Mouse (Mus musculus) heart, postnatal 36 days (tissue): Measurements from ENCODE around the gene Immp2l. TPM values are rescaled to one million over a fixed set of nuclear protein-coding genes. Genes with fewer than 3 reads are reported as not detected.

ENCODE experiments used
- DNase-seq, 2 experiments: peaks; one replicate each; pipeline ENCODE4 v3.0.0; 2021 to 2022
- intact Hi-C: fragments of 180-260 bp; cut with DNase I; formaldehyde crosslinking; loops from one replicate; pipeline ENCODE4 v1.15.1; 2025
- total RNA-seq, 2 experiments: library from RNA; stranded (reverse); gene quantifications; 2 replicates each; pipeline ENCODE4 v1.2.3; 2021

The Immp2l gene
- total RNA-seq, 2 experiments from 2014 or later, result 20.6 to 21.6 TPM

DNA sequence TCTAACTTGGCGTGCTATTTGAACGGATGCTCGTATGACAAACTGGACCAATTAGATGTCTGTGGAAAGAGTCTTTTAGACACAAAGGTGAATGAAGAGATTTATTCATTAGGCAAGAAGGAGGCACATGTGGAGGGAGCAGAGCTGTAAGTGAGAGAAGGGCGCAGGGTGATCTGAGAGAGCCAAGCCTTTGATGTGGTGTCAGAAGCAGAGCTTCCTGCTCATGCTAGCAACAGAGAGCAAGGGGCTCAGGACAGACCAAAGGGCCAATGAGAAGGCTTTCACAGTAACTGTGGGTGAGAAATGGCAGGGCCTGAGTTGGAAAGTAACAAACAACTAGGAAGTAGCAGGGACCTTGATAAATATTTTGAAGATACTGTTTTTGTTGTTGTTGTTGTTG lies 143.9 kb downstream of the Immp2l start:
- DNase-seq, result no peak
- intact Hi-C loops, result no loop called here

DNA sequence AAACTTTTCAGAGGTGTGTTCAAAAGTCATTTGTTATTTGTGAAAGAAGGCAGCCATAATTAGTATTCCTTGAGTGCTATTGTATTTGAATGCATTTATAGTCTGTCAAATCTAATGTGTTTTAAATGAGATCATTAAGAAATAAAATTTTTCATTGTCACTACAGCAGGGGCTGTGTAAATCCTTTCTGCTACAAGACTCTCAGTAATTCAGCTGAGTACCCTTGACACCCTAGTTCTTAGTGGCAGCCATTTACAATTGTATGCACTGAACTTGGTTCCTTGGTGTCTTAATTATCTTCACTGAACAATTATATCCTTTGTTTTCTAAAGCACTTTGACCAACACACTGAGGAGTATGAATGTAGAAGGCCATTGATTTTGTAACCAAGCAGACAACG lies 146.2 kb downstream of the Immp2l start:
- no peak for DNase-seq
- intact Hi-C loops, result no loop called here

GRCm38 (mm10) chr12:41182856-41183255 lies 159.0 kb downstream of the Immp2l start:
- intact Hi-C loops, result no loop called here
- DNase-seq, result no peak

DNA sequence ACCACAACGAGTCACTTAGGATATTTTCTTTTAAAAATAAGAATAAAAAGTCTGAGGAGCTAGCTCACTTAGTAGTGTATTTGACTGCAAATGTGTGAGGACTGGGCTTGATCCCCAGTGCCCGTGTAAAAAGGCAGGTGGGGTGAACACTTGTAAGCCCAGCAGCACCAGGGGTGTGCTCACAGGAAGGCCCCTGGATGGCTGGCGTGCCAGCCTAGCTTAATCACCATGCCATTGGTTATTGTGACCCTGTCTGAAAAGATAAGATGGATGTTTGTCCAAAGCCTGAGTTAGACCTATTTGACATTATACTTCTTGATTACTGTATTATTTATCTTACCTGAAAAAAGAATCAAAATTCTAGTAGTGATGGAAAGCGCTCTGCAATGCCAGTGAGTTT lies 161.2 kb downstream of the Immp2l start:
- intact Hi-C loops, result no loop called here

GRCm38 (mm10) chr12:41185509-41185908 lies 161.6 kb downstream of the Immp2l start:
- intact Hi-C loops, result no loop called here
- no peak for DNase-seq

More for the DNA sequence above, 161.2 kb downstream of the Immp2l start:
- no peak for DNase-seq

DNA sequence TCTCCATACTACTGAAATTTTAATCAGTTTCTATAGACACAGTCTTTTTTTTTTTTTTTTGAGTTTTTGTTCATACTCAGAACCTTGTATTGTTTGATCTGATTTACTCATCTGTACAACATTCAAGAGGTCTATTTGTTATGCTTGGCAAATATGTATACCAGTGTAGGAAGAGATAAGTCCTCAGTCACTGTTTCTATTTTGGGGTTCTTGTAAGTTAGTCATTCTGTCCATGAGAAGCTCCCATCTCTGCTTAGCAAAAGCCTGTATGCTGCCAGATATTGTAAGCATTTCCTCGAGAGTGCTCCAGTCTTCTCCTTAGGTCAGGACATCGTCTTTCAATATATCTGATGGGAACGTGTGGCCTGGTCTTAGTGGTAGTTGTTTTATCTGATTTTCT lies 168.9 kb downstream of the Immp2l start:
- DNase-seq, result no peak
- intact Hi-C loops, result no loop called here

DNA sequence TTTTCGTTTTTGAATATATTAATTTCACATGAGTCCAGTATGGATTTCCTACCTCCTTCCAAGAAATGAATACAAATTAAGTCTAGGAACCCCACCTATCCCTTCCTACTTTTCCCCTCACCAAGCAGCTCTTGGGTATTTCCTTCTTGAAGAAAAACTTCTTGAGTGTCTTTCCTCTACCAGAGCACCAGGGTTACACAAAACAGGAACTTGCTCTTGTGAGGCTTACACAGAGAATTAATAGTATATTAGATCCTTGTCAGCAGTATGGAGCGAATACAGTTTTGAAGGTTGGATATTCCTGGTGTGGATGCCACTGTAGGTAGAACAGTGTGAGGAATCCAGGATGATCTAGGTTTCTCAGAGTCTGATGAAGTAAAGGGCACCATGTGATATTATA lies 172.5 kb downstream of the Immp2l start:
- no peak for DNase-seq
- intact Hi-C loops, result no loop called here

DNA sequence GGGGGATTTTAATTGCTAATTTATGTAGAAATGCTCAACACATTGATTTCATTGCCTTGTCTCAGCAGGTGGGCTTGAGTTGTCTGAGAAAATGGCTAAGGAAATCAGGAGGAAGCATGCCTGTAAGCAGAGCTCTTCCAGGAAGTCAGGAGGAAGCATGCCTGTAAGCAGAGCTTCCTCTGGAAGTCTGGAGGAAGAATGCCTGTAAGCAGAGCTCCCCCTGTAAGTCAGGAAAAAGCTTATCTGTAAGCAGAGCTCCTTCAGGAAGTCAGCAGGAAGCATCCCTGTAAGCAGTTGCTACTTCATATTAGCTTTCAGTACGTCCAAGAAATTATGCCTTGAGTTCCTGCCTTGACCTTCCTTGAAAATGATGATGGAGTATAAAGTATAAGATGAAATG lies 191.3 kb downstream of the Immp2l start:
- no peak for DNase-seq
- intact Hi-C loops, result no loop called here

- DNase-seq, result no peak
- intact Hi-C loops, result loop anchor here (5.0 to 10.0 kb wide), 2 partner anchors 100 to 377 kb away; no protein-coding TSS in a partner anchor
Observed at GRCm38 (mm10) chr12:41221893-41222292, 198.0 kb downstream of the Immp2l start.

DNA sequence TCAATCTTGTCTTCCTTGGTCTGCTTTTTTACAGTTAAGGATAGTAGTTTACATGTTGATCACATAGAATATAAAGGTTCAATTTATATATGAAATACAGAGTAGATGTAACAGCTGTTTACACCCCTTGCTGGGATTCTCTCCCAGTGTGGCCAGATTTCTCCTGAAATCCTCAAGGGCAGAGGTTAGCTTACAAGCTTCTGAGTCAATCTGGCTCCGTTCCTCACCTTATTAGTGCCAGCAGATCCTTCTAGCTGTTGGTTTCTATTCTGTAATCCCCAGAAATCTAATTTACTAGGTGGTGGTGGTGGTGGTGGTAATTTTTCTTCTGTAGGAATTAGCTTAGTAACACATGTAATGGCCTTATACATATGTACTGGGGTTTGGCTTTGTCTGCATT lies 199.8 kb downstream of the Immp2l start:
- no peak for DNase-seq
- intact Hi-C loops, result loop anchor here (5.0 to 10.0 kb wide), 2 partner anchors 101 to 379 kb away; no protein-coding TSS in a partner anchor

DNA sequence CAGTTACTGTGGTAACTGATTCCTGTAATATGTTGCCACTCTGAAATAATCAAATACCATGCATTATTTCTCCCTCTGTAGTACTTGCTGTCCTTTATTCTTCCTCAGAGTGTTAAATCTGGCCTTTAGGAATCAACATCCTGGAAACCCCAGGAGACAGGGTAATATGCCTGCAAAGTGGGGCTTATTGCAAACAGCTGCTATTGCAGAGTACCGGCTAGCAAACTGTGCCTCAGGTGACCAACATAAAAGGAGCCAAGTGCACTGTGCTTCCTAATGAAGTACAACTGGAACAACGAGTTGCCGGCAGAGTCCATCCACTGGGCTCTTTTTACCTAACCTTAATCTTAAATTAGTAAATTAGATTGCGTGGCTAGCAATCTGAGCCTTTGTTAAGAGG lies 200.6 kb downstream of the Immp2l start:
- DNase-seq, result no peak
- intact Hi-C loops, result loop anchor here (5.0 to 10.0 kb wide), 2 partner anchors 102 to 380 kb away; no protein-coding TSS in a partner anchor

GRCm38 (mm10) chr12:41231966-41232365 lies 208.1 kb downstream of the Immp2l start:
- intact Hi-C loops, result no loop called here
- DNase-seq, result no peak

DNA sequence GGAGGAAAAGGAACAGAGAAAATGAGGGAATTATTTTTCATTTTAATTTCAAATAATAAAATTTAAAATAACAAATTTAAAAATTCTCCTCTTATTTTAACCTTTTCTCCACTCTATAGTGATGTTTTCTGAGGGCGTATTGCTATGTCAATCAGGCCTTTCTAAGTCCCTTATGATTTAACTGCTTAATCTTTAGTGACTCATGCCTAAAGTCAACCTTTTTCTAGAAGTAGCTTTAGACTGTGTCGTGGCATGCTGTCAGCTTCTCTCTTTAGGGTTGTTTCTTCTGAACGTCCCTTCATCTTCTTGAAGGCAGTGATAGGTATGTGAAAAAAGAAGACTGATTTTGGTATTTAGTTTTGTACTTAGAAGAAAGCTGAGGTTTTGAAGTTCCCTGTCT lies 214.0 kb downstream of the Immp2l start:
- intact Hi-C loops, result no loop called here
- no peak for DNase-seq

GRCm38 (mm10) chr12:41241221-41241620 lies 217.3 kb downstream of the Immp2l start:
- intact Hi-C loops, result no loop called here
- DNase-seq, result no peak

- no peak for DNase-seq
- intact Hi-C loops, result no loop called here
Observed at GRCm38 (mm10) chr12:41248254-41248653, 224.4 kb downstream of the Immp2l start.

DNA sequence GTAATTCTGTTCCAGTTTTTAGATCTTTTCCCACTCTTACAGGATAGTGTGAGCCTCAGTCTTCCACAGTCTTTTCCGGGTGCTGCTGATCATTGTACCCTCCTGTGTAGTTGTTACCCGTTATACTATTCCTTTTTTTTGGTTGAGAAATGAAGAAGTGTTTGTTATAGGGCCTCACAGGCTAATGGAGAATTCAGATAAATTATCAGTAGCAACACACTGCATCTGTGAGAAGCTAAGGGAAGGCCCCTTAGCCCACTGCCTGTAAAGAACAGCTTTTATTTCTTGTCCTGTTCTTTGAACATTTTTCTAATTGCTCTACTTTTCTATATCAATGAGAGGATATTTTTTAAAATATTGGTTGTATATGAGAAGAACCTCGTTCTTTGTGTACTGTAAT lies 226.2 kb downstream of the Immp2l start:
- DNase-seq, result no peak
- intact Hi-C loops, result no loop called here

DNA sequence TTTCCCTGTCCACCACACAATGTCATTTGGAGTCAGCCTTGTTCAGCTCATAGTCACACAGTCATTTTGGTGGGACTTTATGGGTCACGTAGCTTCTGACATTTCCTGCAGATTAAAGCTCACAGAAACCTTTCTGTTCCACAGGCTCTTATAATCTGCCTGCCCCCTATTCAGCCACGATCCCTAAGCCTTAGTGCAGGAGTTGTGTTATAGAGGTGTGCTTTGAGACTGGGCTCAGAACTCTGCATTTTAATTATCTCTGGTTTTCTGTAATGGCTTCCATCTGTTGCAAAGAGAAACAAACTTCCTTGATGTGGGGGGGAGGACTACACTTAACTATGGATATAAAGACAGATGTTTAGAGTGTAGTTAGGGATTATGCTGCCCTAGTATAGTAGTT lies 234.0 kb downstream of the Immp2l start:
- DNase-seq, result no peak
- intact Hi-C loops, result no loop called here

DNA sequence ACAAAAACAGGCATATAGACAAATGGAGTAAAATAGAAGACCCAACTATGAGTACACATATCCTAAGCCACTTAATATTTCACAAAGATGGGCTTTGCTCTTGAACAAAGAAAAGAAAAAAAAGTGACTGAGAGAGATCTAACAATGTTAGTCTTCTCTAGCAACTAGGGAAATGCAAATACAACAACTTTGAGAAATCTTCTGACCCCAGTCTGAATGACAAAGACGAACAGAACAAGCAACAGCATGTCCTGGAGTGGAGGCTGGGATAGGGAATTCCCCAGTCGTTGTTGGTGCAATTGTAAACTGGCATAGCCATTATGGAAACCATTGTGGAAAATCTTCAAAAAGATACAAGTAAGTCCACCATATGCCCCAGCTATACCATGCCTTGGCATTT lies 235.7 kb downstream of the Immp2l start:
- no peak for DNase-seq
- intact Hi-C loops, result no loop called here

GRCm38 (mm10) chr12:41274136-41274535 lies 250.2 kb downstream of the Immp2l start:
- intact Hi-C loops, result no loop called here

GRCm38 (mm10) chr12:41275361-41275760 lies 251.5 kb downstream of the Immp2l start:
- DNase-seq, result no peak
- intact Hi-C loops, result no loop called here

More at GRCm38 (mm10) chr12:41274136-41274535, 250.2 kb downstream of the Immp2l start:
- DNase-seq, result no peak

GRCm38 (mm10) chr12:41277896-41278295 lies 254.0 kb downstream of the Immp2l start:
- intact Hi-C loops, result no loop called here

DNA sequence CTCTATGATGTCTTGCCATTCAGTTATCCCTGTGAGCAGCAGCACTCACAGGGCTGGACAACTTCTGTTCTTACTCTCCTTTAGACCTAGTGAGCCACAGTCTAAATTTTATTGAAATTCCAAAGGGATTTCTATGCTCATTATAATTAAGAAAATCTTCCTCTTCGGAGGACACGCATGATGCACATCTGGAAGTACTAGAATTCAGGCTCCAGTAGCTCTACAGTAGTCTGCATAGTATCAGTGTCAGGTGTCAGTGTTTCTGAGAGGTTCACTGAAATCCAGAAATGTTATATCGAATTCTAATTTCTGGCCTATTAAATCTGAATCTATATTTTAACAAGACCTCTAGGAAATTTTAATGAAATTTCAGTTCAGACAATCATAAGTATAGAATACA lies 265.2 kb downstream of the Immp2l start:
- no peak for DNase-seq
- intact Hi-C loops, result no loop called here

More at GRCm38 (mm10) chr12:41277896-41278295, 254.0 kb downstream of the Immp2l start:
- no peak for DNase-seq

DNA sequence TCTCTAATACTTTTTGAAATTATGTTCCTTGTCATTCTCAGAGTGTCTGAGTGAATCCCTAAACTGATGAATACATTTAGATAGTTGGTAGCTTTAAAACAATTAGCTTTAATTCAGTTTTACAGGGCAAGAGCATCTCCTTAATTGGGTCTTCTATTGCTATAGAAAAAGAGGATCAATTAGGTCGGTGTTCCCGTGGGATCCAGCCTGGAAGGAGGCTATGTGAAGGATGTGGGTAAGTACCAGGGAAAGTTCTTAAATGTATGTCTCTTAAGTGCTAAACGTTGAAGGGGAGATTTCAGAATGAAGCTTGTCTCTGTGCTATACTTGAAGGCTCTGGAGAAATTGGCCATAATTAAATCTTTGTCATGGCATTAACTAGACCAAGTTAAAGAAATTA lies 283.1 kb downstream of the Immp2l start:
- intact Hi-C loops, result no loop called here
- no peak for DNase-seq
